Mouse (Mus musculus) liver, embryonic 13.5 days (tissue): ENCODE results near the gene Chchd6. TPM values are rescaled to one million over a fixed set of nuclear protein-coding genes. Genes with fewer than 3 reads are reported as not detected.

Experiments used
- ATAC-seq: fragments of 200-750 bp; cut with Nextera tagmentation; 2 replicates; pipeline ENCODE4 v1.8.0; 2017; ENCODE audit warnings: low read depth, mild to moderate bottlenecking, moderate number of reproducible peaks, moderate library complexity
- DNase-seq: peaks from one replicate; pipeline ENCODE4 v3.0.0; 2022
- H3K27ac ChIP-seq: fragments of 300-500 bp; sonication (generic); 2 replicates; pipeline ENCODE4 v1.5.1; 2015; ENCODE audit warnings: moderate library complexity, mild to moderate bottlenecking, inconsistent platforms
- H3K27me3 ChIP-seq: fragments of 300-500 bp; sonication (generic); 2 replicates; pipeline ENCODE4 v1.6.1; 2015; ENCODE audit warnings: mild to moderate bottlenecking, inconsistent platforms
- H3K36me3 ChIP-seq: fragments of 300-500 bp; sonication (generic); 2 replicates; pipeline ENCODE4 v1.6.1; 2015; ENCODE audit warnings: mild to moderate bottlenecking, inconsistent platforms
- H3K4me1 ChIP-seq: fragments of 300-500 bp; sonication (generic); replicated peaks from 2 replicates; pipeline ENCODE4 v1.6.1; 2015; ENCODE audit warnings: inconsistent platforms
- H3K4me2 ChIP-seq: fragments of 300-500 bp; sonication (generic); 2 replicates; pipeline ENCODE4 v1.6.1; 2015; ENCODE audit warnings: inconsistent platforms, mild to moderate bottlenecking, moderate library complexity
- H3K4me3 ChIP-seq: fragments of 300-500 bp; sonication (generic); replicated peaks from 2 replicates; pipeline ENCODE4 v1.5.1; 2015; ENCODE audit warnings: mild to moderate bottlenecking, inconsistent platforms
- H3K9ac ChIP-seq: fragments of 300-500 bp; sonication (generic); 2 replicates; pipeline ENCODE4 v1.6.1; 2015; ENCODE audit warnings: mild to moderate bottlenecking, inconsistent platforms
- H3K9me3 ChIP-seq: fragments of 300-500 bp; sonication (generic); replicated peaks from 2 replicates; pipeline ENCODE4 v1.6.1; 2016; ENCODE audit warnings: inconsistent platforms
- WGBS: fragments of 180-500 bp; shearing (Covaris S2); methylation state at CpG from one replicate; pipeline ENCODE4 v1.1.7; 2015; ENCODE audit not compliant: insufficient replicate concordance; 5-methylcytosine and 5-hydroxymethylcytosine counted together
- polyA plus RNA-seq: library from polyadenylated mRNA; unstranded; fragments of >200 nt; fragmentation: Nextera tagmentation; extraction: Ambion mirVana; gene quantifications from 2 replicates; pipeline ENCODE4 v1.2.1, GENCODE M21; 2015

Gene Chchd6
- polyA plus RNA-seq, 1 experiment from 2014 or later, result 19.6 TPM

- Histone ChIP-seq H3K4me2 (peak overlapping the region; percentile 92), H3K9me3 (no peaks in the 10 kb centered on the region), H3K27ac (no peak overlapping the region), H3K36me3 (no peaks in the 10 kb centered on the region), H3K4me3 (peak overlapping the region; percentile 73), H3K9ac (peak overlapping the region; percentile 36; the same call in 1 of the 2 replicates), H3K27me3 (peaks cover 42% of the 10 kb centered on the region), H3K4me1 (peaks cover 41% of the 10 kb centered on the region)
- ATAC-seq (no peak; the same call in 1 of the 2 replicates), DNase-seq (no peak)
- WGBS, result 13% methylated on average over 16 of the region's 16 CpGs
Observed at GRCm38 (mm10) chr6:89363107-89363451, 232.4 kb downstream of the Chchd6 start.

- Histone ChIP-seq H3K4me3 (peak within 1 kb of the TSS; percentile 73), H3K4me2 (peak within 1 kb of the TSS; percentile 92), H3K36me3 (no peaks in the 10 kb centered on the region), H3K27ac (no peak within 1 kb of the TSS), H3K9ac (peak within 1 kb of the TSS; percentile 80), H3K9me3 (no peaks in the 10 kb centered on the region), H3K4me1 (peaks cover 41% of the 10 kb centered on the region), H3K27me3 (peaks cover 42% of the 10 kb centered on the region)
- DNase-seq, result peak; percentile 18
- WGBS, result 1% methylated on average over 79 of the region's 110 CpGs
- peak; percentile 67 for ATAC-seq
Observed at GRCm38 (mm10) chr6:89362281-89363106, 233.0 kb downstream of the Chchd6 start, which contains the start of gene Plxna1. Gene Plxna1 (minus strand): TSS chr6:89362620.

DNA sequence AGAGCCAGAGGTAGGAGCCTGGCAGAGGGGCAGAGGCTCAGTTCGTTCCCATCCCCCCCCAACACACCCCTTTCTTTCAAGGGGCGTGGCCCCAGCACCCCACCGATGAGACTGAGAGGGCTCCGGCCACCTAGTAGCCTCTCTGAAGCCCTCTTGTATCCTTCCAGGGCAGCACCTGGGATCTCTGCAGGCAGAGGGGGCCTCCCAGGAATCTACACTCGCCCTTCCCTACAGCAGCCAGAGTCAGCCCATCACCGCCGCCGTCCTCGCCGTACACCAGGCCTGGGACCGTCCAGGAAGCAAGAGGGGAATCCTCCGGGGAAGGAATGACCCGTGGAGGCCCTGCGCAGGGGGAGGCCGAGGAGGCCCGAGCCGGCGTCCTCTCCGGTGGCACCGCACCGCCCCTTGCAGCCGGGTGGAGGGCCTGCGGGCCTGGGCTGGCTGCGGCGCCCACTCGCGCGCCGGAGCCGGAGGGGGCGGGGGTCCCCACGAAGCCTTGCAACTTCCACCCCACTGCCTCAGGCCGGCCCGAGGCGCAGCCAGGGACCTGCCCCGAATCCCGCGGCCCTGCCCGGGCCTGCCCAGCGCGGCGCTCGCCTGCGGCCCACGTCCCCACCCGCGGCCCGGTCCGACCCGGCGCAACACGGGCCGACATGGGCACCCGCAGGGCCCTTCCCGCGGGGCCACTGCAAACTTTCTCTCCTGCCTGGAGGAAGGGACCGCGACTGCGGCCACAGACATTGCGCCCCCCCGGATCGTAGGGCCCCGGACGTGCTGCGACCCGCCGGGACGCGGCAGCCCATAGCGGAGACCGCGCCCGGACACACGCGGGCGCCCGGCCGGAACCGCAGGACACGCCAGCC, 233.8 kb downstream of the Chchd6 start:
- Histone ChIP-seq H3K36me3 (peaks cover 2% of the 10 kb centered on the region; the same call in 1 of the 2 replicates), H3K4me3 (peak overlapping the region; percentile 73), H3K9me3 (no peaks in the 10 kb centered on the region), H3K4me2 (peak overlapping the region; percentile 92), H3K27ac (no peak overlapping the region), H3K9ac (peak overlapping the region; percentile 80), H3K4me1 (peaks cover 41% of the 10 kb centered on the region), H3K27me3 (peaks cover 42% of the 10 kb centered on the region)
- WGBS, result under 1% methylated on average over 78 of the region's 80 CpGs
- ATAC-seq (peak; percentile 29; the same call in 1 of the 2 replicates), DNase-seq (peak; percentile 16)

GRCm38 (mm10) chr6:89360709-89361417, 234.6 kb downstream of the Chchd6 start:
- ATAC-seq (peak; percentile 11; the same call in 1 of the 2 replicates), DNase-seq (peak; percentile 19)
- Histone ChIP-seq H3K36me3 (peaks cover 2% of the 10 kb centered on the region; the same call in 1 of the 2 replicates), H3K4me1 (peaks cover 41% of the 10 kb centered on the region), H3K4me2 (peak overlapping the region; percentile 92), H3K9ac (peak overlapping the region; percentile 80), H3K9me3 (no peaks in the 10 kb centered on the region), H3K27ac (no peak overlapping the region), H3K4me3 (peak overlapping the region; percentile 73), H3K27me3 (peaks cover 42% of the 10 kb centered on the region)
- 44% methylated on average over 8 of the region's 8 CpGs for WGBS

DNA sequence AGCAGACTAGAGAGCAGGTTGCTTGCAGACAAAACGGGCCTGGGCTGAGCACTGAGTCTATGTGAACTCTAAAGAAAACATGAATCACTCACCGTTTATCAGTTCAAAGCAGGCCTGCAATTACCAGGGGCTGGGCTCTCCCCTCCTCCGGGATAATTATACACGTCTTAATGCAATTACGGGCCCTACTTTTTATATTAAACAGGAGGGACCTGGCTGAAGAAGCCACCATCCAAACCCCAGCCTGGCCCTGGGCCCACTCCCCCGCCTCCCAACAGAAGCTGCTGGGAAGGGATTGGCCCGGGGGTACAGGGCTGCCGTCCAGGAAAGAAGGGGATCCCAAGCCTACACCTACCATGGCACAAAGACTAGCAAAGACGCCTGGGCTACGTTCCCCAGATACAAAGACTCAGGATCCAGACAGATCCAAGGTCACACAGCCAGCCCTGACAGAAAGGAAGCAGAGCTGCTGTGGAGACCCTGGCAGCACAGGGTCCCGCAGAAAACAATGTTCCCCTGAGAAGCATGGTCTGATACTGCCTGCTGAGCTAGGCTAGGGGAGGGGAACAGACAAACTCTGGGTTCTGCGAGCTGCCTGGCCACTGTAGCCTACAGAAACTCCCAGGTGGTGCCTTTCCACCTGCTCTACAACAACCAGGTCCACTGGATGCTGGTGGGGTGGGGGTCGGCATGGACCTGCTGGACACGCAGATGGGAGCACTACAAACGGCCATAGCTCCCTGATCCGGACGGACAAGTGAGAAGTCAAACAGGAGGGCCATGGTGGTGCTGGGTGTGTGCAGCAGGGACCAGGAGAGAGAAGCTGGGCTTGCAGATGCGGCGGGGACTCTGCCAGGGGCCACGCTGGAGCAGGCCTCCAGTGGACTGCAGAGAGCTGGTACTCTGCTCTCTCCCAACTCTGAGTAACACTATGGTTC, 235.4 kb downstream of the Chchd6 start:
- no peak for ATAC-seq
- H3K9me3 ChIP-seq, result no peaks in the 10 kb centered on the region
- H3K27me3 ChIP-seq, result peaks cover 42% of the 10 kb centered on the region
- 65% methylated on average over 20 of the region's 20 CpGs for WGBS
- DNase-seq, result peak; percentile 22
- H3K4me2 ChIP-seq, result 0 out of 2 replicates have a peak overlapping the region, but pooled peaks have one; percentile 6
- H3K36me3 ChIP-seq, result peaks cover 2% of the 10 kb centered on the region; the same call in 1 of the 2 replicates
- H3K9ac ChIP-seq, result no peak overlapping the region
- peaks cover 41% of the 10 kb centered on the region for H3K4me1 ChIP-seq
- no peak overlapping the region for H3K27ac ChIP-seq
- H3K4me3 ChIP-seq, result no peak overlapping the region

DNA sequence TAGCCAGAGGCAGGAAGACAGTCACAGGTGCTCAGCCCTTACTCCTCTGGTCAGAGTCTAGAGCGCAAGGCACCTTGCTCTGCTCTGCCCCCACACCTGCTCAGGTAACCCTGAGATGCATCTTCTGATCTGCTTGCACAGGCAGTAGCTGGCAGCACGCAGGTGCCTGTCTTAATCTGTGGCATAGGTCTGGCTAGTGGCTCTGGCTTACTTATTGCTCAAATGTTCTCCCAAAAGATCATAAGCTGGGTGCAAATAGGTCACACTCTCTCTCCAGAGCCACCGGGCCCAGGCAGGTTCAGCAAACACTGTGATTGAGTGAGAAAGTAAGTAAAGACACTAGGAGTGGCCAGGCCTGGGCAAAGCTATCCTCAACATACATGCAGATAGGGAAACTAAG, 236.3 kb downstream of the Chchd6 start:
- peaks cover 41% of the 10 kb centered on the region for H3K4me1 ChIP-seq
- 0 out of 2 replicates have a peak overlapping the region, but pooled peaks have one; percentile 3 for H3K9ac ChIP-seq
- ATAC-seq, result no peak
- no peak overlapping the region for H3K4me2 ChIP-seq
- peaks cover 8% of the 10 kb centered on the region for H3K36me3 ChIP-seq
- H3K27me3 ChIP-seq, result peaks cover 39% of the 10 kb centered on the region
- WGBS, result 78% methylated on average over 3 of the region's 3 CpGs
- H3K27ac ChIP-seq, result no peak overlapping the region
- no peak overlapping the region for H3K4me3 ChIP-seq
- no peak for DNase-seq
- H3K9me3 ChIP-seq, result no peaks in the 10 kb centered on the region

DNA sequence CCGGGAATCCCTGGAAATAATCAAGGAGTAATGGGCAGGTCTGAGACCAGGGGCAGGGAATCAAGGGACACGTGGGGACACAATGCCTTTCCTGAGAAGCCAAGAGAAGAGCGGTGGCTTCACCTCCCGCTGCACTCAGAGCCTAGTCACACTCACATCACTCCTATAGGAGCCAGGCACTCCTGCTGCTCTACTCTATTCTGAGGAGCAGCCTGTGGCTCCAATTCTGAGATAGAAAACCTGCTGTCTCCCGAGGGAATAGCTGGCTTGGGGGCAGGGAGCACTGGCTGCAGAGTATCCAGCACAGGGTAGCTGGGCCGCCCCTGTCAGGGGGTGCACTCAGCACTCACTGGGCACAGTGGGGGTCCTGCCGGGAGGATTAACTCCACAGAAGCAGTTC, 239.8 kb downstream of the Chchd6 start:
- Histone ChIP-seq H3K4me2 (no peak overlapping the region), H3K4me3 (no peak overlapping the region), H3K9me3 (no peaks in the 10 kb centered on the region), H3K36me3 (peaks cover 14% of the 10 kb centered on the region), H3K27ac (no peak overlapping the region), H3K4me1 (peaks cover 18% of the 10 kb centered on the region), H3K9ac (no peak overlapping the region), H3K27me3 (peaks cover 9% of the 10 kb centered on the region; the same call in 1 of the 2 replicates)
- 69% methylated on average over 7 of the region's 7 CpGs for WGBS
- DNase-seq, result no peak
- ATAC-seq, result no peak

DNA sequence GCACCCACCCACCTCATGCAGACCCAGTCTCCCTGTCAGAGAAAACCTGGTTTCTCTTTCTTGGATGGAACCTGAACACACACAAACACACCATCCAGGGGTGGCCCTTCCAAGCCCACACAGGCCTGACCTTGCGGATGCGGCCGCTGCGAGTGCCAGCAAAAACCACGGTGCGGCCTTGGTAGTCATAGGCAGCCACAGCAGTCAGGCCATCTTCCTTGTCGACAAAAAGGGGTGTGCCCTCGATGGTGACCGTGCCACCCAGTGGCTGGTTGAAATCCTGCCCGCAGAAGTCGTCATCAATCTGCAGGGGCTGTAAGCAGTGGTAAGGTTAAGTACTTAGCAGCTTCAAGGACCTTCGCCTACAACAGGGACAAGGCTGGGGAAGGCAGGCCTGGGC, 240.7 kb downstream of the Chchd6 start:
- 78% methylated on average over 12 of the region's 12 CpGs for WGBS
- Histone ChIP-seq H3K4me1 (peaks cover 14% of the 10 kb centered on the region), H3K27me3 (no peaks in the 10 kb centered on the region; the same call in 1 of the 2 replicates), H3K4me3 (no peak overlapping the region), H3K4me2 (no peak overlapping the region), H3K9ac (no peak overlapping the region), H3K9me3 (no peaks in the 10 kb centered on the region), H3K36me3 (peaks cover 14% of the 10 kb centered on the region), H3K27ac (no peak overlapping the region)
- DNase-seq (no peak), ATAC-seq (no peak)

DNA sequence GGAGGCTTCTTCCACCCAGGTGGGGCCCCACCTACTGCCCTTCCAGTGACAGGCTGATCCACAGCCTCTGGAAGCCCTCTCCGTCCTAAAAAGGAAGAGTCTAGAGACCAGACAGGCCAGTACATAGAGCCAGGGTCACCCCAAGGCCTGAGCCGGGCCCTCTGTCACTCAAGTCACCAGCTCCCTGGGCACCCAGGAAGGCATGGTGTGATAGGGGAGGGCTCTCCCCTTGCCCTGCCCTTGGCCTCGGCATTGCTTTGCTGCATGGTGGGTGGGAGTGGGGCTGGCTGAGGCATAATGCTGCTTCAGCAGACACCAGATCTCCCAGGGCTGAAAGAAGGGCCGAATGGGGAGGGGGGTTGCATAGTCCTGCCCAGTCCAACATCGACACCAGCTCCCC, 241.4 kb downstream of the Chchd6 start:
- no peak overlapping the region for H3K4me2 ChIP-seq
- H3K4me1 ChIP-seq, result peaks cover 8% of the 10 kb centered on the region
- H3K27me3 ChIP-seq, result no peaks in the 10 kb centered on the region
- H3K9me3 ChIP-seq, result no peaks in the 10 kb centered on the region
- H3K9ac ChIP-seq, result no peak overlapping the region
- no peak overlapping the region for H3K27ac ChIP-seq
- peaks cover 14% of the 10 kb centered on the region for H3K36me3 ChIP-seq
- 75% methylated on average over 5 of the region's 5 CpGs for WGBS
- no peak overlapping the region for H3K4me3 ChIP-seq
- no peak for ATAC-seq
- DNase-seq, result no peak

DNA sequence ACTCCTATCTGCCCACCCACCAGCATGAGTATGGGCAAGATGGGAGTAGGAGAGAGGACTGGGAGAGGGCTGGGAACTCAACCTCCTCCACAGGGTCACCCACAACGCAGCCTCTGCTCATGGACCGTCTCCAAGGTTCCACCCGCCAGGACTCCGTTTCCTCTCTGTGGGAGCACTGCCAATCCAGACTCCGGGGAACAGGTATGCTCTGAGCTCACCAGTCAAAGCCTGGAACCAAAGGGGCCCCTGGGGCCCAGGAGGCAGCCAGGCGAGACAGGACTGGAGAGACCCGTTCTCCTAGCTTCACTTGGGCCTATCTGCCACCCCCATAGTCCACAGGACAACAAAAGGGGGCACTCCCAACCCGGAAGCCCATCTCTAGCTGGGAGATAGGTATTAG, 242.4 kb downstream of the Chchd6 start:
- no peak overlapping the region for H3K9ac ChIP-seq

More for the DNA sequence above, 242.4 kb downstream of the Chchd6 start:
- Histone ChIP-seq H3K4me1 (peaks cover 6% of the 10 kb centered on the region; the same call in 1 of the 2 replicates), H3K36me3 (peaks cover 17% of the 10 kb centered on the region), H3K27ac (no peak overlapping the region), H3K27me3 (no peaks in the 10 kb centered on the region), H3K4me2 (no peak overlapping the region), H3K4me3 (no peak overlapping the region), H3K9me3 (no peaks in the 10 kb centered on the region)
- ATAC-seq, result no peak
- DNase-seq, result no peak
- 79% methylated on average over 8 of the region's 8 CpGs for WGBS
